Mouse (Mus musculus) frontal cortex, postnatal 25 days (tissue): Measurements from ENCODE around the gene Cacna1c.
"Not testable (repeated sequence)": the region's sequence is repeated elsewhere in the genome, so short reads cannot be mapped to it uniquely, and the experiment has no call there.

Experiments
- DNase-seq, 2 experiments: peaks; one replicate each; pipeline ENCODE4 v3.0.0; 2022; ENCODE audit warnings: low spot score in 2 of 2

Cacna1c gene

DNA sequence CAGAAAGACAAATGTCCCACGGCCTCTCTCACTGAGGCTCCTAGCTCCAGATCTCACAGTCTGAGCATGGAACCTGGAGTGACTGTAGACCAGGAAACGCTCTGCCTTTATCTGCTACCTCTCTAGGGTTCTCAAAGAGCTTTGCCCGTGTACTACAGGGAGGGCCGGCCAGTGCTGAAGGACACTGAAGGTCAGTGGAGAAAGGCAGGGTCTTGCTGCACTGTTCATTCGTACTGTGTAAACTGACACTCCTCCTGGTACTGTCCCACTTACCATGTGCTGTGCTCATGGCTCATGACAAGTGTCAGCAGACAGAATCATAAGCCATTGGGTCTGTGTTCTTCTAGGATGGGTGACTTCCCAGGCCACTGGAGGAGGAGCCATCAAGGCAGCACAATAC lies 17.2 kb upstream of the Cacna1c start:
- DNase-seq, result no peak

DNA sequence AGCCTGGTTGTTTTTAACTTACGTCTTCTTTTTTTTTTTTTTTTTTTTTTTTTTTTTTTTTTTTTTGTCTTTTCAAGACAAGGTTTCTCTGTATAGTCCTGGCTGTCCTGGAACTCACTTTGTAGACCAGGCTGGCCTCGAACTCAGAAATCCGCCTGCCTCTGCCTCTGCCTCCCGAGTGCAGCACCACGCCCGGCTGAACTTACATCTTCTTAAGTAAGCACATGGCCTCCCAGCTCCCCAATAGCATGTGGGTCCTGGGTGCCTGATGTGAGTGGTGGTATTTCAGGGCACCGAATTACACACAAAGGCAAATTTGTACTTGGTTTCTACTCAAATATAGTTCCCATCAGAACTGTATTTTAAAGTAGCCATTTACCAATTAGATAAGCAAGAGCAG lies 9.8 kb upstream of the Cacna1c start:
- not testable (repeated sequence) for DNase-seq

DNA sequence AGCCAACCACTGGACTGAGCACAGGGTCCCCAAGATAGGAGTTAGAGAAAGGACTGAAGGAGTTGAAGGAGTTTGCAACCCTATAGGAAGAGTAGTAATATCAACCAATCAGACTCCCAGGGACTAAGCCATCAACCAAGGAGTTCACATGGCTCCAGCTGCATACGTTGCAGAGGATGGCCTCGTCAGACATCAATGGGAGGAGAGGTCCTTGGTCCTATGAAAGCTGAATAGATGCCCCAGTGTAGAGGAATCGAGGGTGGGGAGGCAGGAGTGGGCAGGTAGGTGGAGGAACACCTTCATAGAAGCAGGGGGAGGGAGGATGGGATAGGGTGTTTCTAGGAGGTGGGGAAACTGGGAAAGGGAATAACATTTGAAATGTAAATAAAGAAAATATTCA lies 8.7 kb upstream of the Cacna1c start:
- no peak for DNase-seq

DNA sequence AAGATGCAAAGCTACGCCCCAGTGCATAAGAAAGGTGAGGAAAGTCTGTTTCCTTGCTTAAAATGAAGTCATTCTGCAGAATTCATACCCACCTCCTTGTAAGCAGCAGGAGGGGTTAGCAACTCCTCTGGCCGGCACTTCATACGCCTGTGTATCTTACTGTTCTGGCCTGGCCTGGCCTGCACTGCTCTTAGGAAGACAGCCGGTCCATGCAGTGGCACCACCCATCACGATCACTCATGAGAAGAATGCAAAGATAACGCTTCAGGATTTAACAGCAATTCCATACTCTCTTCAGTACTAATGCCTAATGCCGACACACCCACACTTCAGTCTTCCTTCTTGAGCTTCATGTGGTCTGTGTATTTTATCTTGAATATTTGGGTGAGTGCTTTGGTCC lies 8.1 kb upstream of the Cacna1c start:
- DNase-seq, result no peak

DNA sequence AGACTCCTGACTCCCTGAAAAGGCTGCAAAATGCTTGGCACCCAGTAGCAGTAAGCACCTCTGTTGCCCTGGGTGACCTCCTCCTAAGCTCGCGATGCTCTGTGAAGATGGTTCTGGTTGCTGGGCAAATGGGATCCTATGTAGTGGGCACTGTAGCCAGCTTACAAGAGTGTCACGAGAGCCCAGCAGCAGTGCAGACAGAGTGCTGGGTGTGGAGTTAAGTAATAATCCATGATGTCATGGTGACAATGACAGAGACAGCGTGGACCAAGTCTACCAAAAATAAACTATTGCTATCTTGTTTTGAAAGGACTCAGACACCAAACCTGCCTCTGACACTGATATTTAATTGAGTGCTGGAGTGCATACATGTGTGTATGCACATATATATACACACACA lies 5.4 kb upstream of the Cacna1c start:
- DNase-seq, result no peak

DNA sequence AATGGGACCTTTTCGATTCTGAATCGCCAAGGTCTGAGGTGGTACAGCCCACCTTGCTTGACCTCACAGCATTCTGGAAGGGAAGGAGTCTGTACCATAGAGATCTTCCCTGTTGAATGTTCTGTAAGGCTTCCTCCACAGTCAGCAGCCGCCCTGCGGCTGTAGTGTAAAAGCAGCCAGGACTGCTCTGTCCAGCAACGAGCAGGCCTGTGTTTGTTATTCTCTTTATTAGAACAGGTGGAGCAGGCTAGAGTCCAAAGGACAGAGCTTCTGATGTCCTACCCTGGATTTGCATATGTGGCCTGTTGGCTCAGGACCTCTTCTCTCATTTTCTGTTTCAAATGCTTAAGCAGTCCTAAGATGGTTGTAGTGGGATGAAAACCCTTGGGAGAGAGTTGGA lies 4.1 kb upstream of the Cacna1c start:
- DNase-seq, result no peak

DNA sequence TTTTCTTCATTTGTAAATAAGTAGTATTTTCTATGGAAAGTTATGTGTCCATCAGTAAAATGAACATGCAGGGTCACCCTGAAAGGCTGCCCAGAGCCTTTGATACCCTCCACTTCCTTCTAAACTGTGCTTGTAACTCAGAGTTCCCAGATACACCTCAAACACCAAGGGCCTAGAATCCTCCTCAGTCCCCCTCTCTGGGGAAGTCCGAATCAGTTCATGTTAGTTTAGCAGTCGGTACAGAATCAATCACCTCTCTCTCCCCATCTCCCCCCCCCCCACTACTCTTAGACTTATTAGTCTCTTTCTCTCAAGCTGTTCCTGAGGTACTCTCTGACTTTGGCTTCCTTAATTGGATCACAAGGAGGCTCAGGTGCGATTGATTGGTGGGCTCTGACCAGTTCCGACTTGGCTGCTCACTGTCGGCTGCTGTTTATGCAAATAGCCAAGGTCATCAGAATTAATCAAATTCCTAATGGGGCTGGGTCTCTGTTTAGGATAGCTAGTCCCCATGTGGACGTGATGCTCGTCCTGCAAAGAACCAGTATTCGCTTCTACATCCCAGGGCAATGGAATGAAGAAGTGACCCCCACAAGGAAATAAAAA lies 3.2 kb upstream of the Cacna1c start:
- no peak for DNase-seq

DNA sequence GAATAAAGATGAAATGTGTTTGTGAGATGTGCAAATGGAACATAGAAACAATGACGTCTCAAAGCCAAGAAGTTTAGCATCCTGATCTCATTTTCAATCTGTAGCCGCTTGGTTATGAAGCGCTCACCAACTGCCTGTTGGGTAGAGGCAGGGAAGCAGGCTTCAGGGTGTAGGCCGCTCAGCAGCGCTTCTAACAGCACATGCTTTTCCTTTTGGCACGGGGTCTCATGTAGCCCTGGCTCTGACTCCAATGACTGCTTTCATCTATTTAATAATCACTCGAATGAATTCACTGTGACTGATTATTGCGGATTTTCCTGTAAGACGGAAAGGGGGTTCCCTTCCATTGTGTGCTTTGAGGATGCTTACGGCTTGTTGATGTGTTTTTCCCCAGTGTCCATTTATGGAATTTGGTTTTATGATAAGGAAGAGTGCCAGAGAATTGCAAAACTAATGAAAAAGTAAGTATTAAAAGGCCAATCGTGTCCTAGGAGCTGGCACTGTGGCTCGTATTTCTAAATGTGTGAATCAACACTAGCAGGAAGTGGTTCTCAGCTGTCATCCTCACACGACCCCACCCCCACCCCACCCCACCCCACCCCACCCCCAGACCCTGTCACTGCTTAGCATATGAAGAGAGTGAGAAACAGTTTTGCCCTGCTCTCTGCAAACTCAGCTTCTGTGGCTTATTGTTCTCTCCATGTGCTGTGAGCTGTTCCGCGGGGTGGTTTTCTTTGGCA lies 2.5 kb upstream of the Cacna1c start:
- DNase-seq, result no peak

DNA sequence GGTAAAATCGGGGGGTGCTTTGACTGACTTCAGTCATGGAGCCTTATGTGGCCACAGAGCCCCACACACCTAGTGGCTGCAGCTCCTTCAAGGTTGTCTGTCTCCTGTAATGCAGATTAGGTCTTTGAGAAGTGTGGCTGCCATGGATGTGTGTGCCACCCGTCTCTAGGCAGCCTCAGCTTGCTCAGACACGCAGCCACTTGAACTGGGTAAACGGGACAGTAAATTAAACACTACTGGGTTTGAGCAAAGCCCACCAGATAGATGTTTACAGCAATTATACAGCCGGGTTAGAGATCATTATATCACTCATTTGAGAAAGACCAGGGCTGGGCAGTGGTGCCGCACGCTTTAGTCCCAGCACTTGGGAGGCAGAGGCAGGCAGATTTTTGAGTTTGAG lies 1.6 kb downstream of the Cacna1c start:
- no peak for DNase-seq

DNA sequence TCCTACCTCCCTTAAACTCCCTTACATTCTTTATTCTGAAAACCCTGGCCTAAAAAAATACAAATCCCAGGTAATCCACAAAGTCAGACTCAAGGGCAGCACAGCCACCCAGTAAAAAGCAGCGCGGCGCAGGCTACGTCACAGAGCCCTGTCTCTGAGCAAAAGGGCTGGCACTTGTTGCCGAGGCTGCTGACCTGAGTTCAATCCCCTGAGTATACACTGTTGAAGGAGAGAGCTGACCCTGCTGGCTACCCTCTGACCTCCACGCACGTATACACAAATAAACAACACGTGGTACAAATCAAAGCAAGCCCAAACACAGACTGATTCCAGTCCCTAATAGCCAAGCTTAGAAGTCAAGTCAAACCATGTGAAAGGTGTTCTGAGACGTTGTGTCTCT lies 2.1 kb downstream of the Cacna1c start:
- DNase-seq, result no peak

DNA sequence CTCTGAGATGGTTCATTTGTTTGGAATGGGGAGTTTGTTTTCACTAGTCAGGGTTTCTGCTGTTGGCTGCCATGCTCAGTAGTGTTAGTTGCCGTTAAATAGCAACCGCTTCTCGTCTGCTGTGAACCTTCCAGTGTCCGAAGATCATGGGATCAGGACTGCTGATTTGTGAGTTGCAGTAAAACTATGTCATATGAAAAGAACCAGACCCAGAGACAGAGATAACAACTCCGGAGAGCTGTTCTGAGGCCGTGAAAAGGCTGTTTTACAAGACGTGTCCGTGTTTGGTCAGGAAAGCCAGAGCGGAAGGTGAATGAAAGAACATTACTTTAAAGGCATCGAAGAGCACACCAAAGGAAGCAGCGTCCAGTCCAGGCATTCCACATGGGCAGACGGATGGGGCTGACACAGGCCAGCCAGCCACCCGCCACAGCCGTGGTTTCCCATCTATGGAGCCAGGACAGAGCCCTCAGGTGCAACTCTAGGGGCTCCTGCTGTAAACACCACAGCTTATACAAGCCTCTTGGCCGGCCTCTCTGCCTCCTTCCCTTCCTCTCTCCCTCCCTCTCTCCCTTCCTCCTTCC lies 2.6 kb downstream of the Cacna1c start:
- DNase-seq, result no peak

DNA sequence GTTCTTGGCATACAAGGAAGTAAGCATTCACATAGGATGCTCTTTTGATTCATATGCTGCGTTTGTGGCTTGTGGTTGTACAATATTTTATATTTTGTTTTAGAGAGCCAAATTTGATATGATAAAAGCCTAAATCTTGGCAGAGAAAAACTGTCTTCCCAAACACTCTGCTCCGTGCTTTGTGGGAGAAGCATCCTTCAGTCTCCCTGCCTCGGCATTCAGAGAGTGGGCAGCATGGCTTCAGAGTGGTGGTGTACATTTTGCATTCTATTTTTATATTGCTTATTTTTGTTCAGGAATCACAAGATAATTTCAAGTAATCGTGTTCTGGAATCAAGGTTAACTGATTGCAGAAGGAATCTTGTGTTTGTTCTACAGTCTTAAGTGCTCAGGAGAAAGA lies 4.7 kb downstream of the Cacna1c start:
- DNase-seq, result no peak

DNA sequence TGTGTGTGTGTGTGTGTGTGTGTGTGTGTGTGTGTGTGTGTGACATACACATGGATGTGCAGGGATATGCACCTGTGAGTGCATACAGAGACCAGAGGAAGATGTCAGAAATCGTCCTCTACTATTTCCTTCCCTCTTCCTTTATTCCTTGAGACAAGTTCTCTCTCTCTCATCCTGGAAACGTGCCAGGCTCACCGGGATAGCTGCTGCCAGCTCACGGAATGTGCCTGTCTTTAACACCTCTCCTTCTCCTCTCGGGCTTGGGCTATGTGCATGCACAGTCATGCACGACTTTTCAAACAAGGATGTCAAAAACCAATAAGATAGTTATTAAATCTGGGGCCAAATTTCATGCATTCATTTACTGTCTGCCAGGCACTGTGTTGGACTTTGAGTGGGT lies 8.6 kb downstream of the Cacna1c start:
- DNase-seq, result no peak

DNA sequence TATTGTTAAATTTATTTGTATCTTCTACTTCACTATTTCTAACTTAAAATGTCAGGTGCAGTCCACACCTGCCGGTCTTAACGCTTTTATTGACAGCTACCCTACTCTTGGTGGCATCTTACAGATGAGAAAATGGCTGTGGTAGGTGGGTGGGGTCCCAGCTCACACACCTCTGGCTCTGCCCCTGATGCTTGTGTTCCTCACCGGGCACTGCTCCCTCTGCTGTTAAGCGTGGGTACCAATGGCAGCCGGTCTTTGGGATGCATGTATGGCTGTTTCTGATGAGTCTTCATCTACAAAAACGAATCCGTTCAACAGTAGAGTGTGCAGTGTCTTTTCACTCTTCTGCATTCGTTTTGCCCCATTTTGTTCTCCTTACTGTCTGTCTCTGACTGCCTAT lies 9.6 kb downstream of the Cacna1c start:
- DNase-seq, result no peak

DNA sequence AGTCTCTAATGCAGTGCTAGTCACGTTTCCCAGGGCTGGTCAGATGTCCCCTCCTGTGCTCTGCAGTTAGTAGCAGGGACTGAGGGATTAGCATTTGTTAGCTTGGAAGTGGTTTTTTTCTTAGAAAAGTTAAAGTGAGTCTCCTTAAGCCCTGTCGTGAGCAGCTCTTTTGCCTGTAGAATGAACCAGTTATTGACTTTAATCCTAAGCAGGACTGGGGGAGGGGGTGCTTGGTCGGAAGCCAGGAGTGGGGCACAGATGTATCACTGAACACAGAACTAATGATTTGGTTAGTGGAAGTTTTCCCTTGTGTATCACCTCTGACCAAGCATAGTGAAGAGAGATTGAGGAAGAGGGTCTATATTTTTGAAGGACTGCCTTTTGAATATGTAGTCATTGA lies 12.4 kb downstream of the Cacna1c start:
- DNase-seq, result no peak

DNA sequence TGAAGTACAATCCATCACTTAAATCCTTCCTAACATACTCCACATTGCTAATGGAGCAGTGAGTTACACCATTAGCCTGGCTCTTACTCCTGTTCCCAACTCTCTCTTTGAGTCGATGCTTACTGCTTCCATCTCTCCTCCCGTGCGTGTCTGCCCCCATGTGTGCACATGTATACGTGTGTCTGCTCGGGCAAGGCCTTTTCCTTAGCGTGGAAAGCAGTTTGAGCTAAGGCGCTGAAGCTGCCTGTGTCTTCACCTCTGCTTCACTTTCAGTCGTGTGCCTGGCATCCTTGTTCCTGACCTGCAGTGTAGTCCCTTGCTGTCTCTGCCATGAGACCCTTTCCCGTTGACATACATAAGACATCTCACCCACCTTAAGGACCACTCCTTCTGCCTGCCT lies 14.0 kb downstream of the Cacna1c start:
- DNase-seq, result no peak

DNA sequence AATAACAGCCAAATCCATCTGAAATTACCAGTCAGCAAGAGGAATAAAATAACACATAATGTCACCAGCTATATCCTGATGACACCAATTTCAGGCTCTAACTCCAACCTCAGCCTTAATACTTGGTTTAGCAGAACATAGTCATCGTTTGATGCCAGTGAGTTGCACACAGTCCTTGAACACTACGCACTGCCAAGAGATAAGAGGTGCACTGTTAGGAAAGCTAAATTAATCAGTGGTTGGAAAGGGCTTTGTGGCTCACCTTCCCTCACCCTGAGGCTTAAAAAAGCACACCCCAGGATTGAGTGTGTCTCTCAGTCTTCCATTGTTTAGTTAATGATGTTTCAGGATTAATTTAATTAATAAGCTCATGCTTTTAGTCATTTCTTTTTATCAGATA lies 16.0 kb downstream of the Cacna1c start:
- DNase-seq, result no peak

DNA sequence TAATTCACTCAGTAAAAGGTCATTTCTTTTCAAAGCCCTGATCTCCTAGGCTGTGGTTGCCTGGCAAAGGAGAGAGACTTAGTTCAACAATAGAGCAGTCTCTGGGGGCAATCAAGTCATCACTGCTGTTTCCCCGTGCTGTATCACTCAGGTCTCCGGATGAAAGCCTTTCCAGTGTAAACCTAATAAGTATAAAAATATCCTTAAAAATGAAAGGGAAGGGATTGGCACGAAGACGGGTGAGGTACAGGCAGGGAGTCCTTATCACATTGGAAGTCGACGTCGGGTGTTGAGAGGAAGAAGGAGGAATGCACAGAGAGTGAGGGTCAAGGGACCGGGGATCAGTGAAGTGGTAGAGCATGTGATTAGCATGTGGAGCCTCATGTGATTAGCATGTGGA lies 19.1 kb downstream of the Cacna1c start:
- no peak for DNase-seq

DNA sequence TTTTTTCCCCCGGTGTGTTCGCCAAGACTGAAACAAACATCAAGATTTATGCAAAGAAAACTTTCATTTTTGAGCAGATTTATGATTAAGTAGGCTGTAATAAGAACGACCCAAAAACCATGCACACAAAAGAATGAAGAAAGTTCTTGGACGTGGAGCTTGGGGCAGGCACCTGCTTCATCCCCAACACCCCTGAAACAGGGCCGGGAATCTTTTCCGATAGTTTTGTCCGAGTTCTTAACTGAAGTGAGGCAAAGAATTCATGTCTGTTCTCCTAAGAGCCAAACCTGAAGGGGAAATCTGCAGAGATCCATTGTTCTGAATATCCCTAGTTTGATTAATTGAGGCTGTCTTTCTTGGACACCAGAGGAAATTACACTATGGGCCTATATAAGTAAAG lies 20.1 kb downstream of the Cacna1c start:
- no peak for DNase-seq

DNA sequence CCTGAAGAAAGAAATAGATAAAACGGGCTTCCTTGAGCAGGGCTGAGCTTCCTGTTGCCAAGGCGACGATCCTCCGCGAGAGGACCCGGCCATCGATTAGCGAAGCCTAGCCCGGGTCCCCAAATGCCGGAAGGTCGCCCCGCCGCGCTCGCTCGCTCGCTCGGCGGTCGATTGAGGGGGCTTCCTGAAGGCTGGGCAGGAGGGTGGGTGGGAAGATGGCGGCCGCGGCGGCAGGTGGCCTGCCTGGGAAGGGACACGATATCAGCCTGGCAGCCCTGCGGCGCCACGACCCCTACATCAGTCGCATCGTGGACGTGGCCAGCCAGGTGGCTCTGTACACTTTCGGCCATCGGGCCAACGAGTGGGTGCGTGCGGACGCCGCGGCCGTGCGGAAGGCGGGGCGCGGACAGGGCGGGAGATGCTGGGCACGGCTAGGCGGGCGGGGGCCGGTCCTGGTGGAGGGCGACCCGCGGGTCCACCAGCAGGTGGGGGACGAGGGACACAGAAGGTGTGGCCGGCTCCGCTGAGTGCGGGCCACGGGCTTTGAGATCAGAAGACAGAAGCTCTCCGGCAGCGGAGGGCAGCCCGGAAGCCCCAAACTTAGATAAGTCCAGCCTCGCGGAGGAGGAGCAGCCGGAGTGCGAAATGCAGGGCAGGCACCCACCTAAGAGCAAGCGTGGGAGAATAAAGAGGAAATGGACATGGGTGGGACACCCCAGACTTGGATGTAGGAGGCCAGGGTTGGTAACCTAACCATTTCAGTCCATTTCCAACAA lies 21.0 kb downstream of the Cacna1c start, which contains the start of gene Dcp1b:
TSS of gene Dcp1b (plus strand) at position 176 of the 776 bp plus-strand sequence.
- peak; percentile 69 to 70 for DNase-seq

DNA sequence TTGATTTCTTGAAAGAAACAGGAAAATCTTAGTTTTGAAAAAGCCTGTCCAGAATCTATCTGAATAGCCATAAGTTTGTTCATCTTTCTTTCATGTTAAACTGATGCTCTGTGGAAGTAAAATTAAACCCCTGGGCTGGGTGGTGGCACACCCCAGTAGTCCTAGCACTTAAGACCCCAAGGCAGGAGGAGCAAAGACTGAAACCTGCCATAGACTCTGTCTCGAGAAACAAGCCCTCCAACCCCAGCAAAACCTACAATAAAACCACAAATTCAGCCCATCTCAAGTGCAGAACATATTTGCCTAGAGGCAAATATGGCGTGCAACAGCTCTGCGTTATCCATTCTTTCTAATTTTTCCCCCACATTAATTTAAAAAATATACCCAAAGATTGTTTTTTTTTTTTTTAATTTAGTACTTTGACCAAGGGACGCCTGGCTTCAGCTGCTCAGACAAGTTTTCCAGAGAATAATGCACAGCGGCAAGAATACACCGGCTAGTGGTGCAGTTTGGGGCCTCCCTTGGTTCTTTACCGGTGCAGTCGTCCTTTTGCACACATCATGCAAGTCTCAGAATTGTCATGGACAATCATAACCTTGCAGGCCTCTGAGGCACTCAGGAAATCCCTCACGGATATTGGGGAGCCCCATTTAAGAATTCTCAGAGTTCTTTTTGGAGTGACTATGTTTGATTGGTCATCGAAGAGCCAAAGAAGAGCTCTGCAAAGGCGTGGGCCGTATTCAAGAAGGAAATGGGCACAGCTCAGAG lies 21.7 kb downstream of the Cacna1c start:
- no peak for DNase-seq

DNA sequence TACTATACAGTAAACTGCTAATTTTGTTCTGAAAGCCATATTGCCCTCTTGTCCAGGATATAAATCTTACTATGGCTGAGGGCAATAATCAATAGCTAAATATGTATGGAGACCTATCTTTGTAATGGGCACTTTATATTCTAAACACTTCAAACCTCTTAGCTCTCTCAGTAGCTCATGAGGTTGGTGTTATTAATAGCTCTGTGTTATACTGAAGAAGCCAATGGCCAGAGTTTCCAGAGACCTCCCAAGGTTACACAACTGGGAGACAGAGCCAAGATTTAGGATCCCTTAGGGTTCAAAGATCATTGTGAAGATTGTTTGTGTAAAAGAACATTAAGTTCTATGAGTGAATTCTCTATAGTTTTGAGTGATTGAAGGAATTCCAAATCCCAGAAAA lies 30.5 kb downstream of the Cacna1c start:
- no peak for DNase-seq
